Mouse (Mus musculus): ENCODE results near the gene Oosp3. TPM values are rescaled to one million over a fixed set of nuclear protein-coding genes. Genes with fewer than 3 reads are reported as not detected.

The Oosp3 gene
- polyA plus RNA-seq (2015; fragmentation: Illumina TruSeq; extraction: RNeasy Lipid Tissue Mini Kit (QIAGEN cat#74804); ENCODE audit: insufficient read depth, low read depth, low replicate concordance): not detected

GRCm38 (mm10) chr19:11696755-11697154 is at the start of gene Oosp3:
Gene Oosp3 (plus strand): TSS chr19:11697055.

GRCm38 (mm10) chr19:11660459-11660858 is 36.4 kb upstream of the Oosp3 start, which contains the start of gene Oosp2:
Gene Oosp2 (minus strand): TSS chr19:11660559.

GRCm38 (mm10) chr19:11690839-11691238 is 6.0 kb upstream of the Oosp3 start, which contains the start of gene Oosp1:
Gene Oosp1 (minus strand): TSS chr19:11691150.

GRCm38 (mm10) chr19:11747298-11747697 is 50.4 kb downstream of the Oosp3 start, which contains the start of gene Gif:
Gene Gif (plus strand): TSS chr19:11747554.

Other genes with a start within 250 kb of the Oosp3 start
- 3.3 TPM for gene Ms4a6c, start 227.7 kb upstream of the Oosp3 start, polyA plus RNA-seq (2015; fragmentation: Illumina TruSeq; extraction: RNeasy Lipid Tissue Mini Kit (QIAGEN cat#74804); ENCODE audit: insufficient read depth, low read depth, low replicate concordance)
- gene Gm8369, start 211.1 kb upstream of the Oosp3 start, polyA plus RNA-seq (2015; fragmentation: Illumina TruSeq; extraction: RNeasy Lipid Tissue Mini Kit (QIAGEN cat#74804); ENCODE audit: insufficient read depth, low read depth, low replicate concordance): not detected
- 3.0 TPM for gene Ms4a6b, start 180.5 kb upstream of the Oosp3 start, polyA plus RNA-seq (2015; fragmentation: Illumina TruSeq; extraction: RNeasy Lipid Tissue Mini Kit (QIAGEN cat#74804); ENCODE audit: insufficient read depth, low read depth, low replicate concordance)
- 8.9 TPM for gene Ms4a4d, start 160.3 kb upstream of the Oosp3 start, polyA plus RNA-seq (2015; fragmentation: Illumina TruSeq; extraction: RNeasy Lipid Tissue Mini Kit (QIAGEN cat#74804); ENCODE audit: insufficient read depth, low read depth, low replicate concordance)
- 2.2 TPM for gene Ms4a6d, start 92.2 kb upstream of the Oosp3 start, polyA plus RNA-seq (2015; fragmentation: Illumina TruSeq; extraction: RNeasy Lipid Tissue Mini Kit (QIAGEN cat#74804); ENCODE audit: insufficient read depth, low read depth, low replicate concordance)
- gene Ms4a2, start 73.3 kb upstream of the Oosp3 start, polyA plus RNA-seq (2015; fragmentation: Illumina TruSeq; extraction: RNeasy Lipid Tissue Mini Kit (QIAGEN cat#74804); ENCODE audit: insufficient read depth, low read depth, low replicate concordance): not detected
- not detected for gene Ms4a3, start 56.2 kb upstream of the Oosp3 start, polyA plus RNA-seq (2015; fragmentation: Illumina TruSeq; extraction: RNeasy Lipid Tissue Mini Kit (QIAGEN cat#74804); ENCODE audit: insufficient read depth, low read depth, low replicate concordance)
- not detected for gene Oosp2, start 36.5 kb upstream of the Oosp3 start, polyA plus RNA-seq (2015; fragmentation: Illumina TruSeq; extraction: RNeasy Lipid Tissue Mini Kit (QIAGEN cat#74804); ENCODE audit: insufficient read depth, low read depth, low replicate concordance)
- gene Oosp1, start 5.9 kb upstream of the Oosp3 start, polyA plus RNA-seq (2015; fragmentation: Illumina TruSeq; extraction: RNeasy Lipid Tissue Mini Kit (QIAGEN cat#74804); ENCODE audit: insufficient read depth, low read depth, low replicate concordance): not detected
- gene Gif, start 50.5 kb downstream of the Oosp3 start, polyA plus RNA-seq (2015; fragmentation: Illumina TruSeq; extraction: RNeasy Lipid Tissue Mini Kit (QIAGEN cat#74804); ENCODE audit: insufficient read depth, low read depth, low replicate concordance): not detected
- 6.5 TPM for gene Mrpl16, start 73.3 kb downstream of the Oosp3 start, polyA plus RNA-seq (2015; fragmentation: Illumina TruSeq; extraction: RNeasy Lipid Tissue Mini Kit (QIAGEN cat#74804); ENCODE audit: insufficient read depth, low read depth, low replicate concordance)
- gene Stx3, start 122.3 kb downstream of the Oosp3 start, polyA plus RNA-seq (2015; fragmentation: Illumina TruSeq; extraction: RNeasy Lipid Tissue Mini Kit (QIAGEN cat#74804); ENCODE audit: insufficient read depth, low read depth, low replicate concordance): 4.8 TPM
- not detected for gene Olfr1417, start 142.2 kb downstream of the Oosp3 start, polyA plus RNA-seq (2015; fragmentation: Illumina TruSeq; extraction: RNeasy Lipid Tissue Mini Kit (QIAGEN cat#74804); ENCODE audit: insufficient read depth, low read depth, low replicate concordance)
- not detected for gene Olfr1418, start 164.0 kb downstream of the Oosp3 start, polyA plus RNA-seq (2015; fragmentation: Illumina TruSeq; extraction: RNeasy Lipid Tissue Mini Kit (QIAGEN cat#74804); ENCODE audit: insufficient read depth, low read depth, low replicate concordance)
- gene Olfr1419, start 178.1 kb downstream of the Oosp3 start, polyA plus RNA-seq (2015; fragmentation: Illumina TruSeq; extraction: RNeasy Lipid Tissue Mini Kit (QIAGEN cat#74804); ENCODE audit: insufficient read depth, low read depth, low replicate concordance): not detected
- gene Olfr1420, start 189.5 kb downstream of the Oosp3 start, polyA plus RNA-seq (2015; fragmentation: Illumina TruSeq; extraction: RNeasy Lipid Tissue Mini Kit (QIAGEN cat#74804); ENCODE audit: insufficient read depth, low read depth, low replicate concordance): not detected
- 5.2 TPM for gene Patl1, start 215.3 kb downstream of the Oosp3 start, polyA plus RNA-seq (2015; fragmentation: Illumina TruSeq; extraction: RNeasy Lipid Tissue Mini Kit (QIAGEN cat#74804); ENCODE audit: insufficient read depth, low read depth, low replicate concordance)